Mouse (Mus musculus): ENCODE data around the gene Slc47a2. TPM values are rescaled to one million over a fixed set of nuclear protein-coding genes. Genes with fewer than 3 reads are reported as not detected.

Gene Slc47a2
- not detected in 2 replicates for polyA plus RNA-seq (2015; fragmentation: Nextera tagmentation; extraction: Ambion mirVana)

DNA sequence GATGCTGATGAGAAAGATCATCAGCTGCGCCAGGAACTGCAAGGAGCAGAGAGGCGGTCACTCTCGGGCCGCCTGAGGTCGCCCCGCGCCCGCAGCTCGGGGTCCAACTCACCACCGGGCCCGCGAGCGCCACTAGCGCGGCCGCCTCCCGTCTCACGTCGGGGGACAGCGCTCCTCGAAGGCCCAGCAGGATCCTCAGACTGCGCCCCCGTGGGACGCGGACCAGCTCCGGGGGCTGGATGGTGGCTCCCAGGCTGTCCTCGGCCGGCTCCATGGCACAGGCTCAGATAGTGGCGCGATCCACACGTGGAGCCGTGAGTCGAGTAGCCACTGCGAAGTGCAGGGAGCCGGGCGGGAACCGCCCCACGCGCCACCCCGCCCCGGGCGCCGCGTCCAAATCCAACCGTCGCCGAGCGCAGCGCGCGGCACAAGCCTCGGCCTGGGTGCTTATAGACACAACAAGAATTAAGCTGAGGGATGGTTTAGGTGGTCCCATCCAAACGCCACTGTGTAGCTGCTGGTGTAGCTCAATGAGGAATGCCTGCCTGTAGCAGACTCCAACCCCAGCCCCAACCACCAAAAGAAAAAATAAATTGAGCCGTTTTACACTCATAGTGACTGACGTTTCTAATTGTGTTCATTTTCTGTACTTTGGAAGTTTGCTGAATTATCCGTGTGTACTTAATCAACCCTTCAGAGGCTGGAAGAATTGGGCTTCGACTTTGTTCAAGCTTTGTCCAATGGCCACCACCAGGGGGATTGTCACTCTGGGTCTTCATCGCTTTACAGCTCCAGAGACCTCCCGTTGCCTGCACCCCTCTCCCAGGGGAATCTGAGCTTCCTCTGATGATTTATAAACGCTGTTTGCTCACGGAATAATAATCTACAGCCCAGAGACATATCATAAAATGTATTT, at the start of gene Slc47a2:
TSS of gene Slc47a2 (minus strand) at position 356 of the 916 bp plus-strand sequence.
- peaks cover 14% of the 10 kb centered on the region for H3K4me1 ChIP-seq (replicated peaks)
- H3K4me2 ChIP-seq, result peak within 1 kb of the TSS; percentile 68
- no peak within 1 kb of the TSS for H3K27ac ChIP-seq (replicated peaks)
- WGBS, result 3% methylated on average over 61 of the region's 61 CpGs
- no peaks in the 10 kb centered on the region for H3K9me3 ChIP-seq
- peak; percentile 15; the same call in 1 of the 2 replicates for ATAC-seq (ENCODE audit: low read depth)
- H3K27me3 ChIP-seq, result peaks cover 51% of the 10 kb centered on the region
- peak within 1 kb of the TSS; percentile 54; the same call in 1 of the 2 replicates for H3K9ac ChIP-seq
- no peaks in the 10 kb centered on the region for H3K36me3 ChIP-seq
- H3K4me3 ChIP-seq, result peak within 1 kb of the TSS; percentile 41

DNA sequence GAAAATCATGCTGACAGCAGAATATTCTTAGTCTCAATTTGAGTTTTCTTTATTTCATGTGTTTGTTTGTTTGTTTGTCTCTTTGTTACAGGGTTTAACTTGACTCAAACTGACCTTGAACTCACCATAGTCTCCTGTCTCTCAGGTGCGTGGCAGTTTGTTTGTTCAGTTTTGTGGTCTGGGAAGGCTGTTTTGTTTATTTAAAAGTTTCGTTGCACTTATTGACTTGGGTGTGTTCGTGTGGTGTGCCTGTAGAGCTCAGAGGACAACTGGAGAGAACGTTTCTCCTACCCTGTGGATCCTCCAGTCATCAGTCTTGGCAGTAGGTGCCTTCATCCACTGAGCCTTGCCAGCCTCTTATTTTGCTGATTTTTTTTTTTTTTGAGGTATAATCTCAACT, 46.3 kb upstream of the Slc47a2 start:
- Histone ChIP-seq H3K27me3 (no peaks in the 10 kb centered on the region), H3K9me3 (0 out of 2 replicates have a peak, but pooled peaks cover 4% of the 10 kb centered on the region), H3K4me1 (replicated peaks) (no peaks in the 10 kb centered on the region), H3K9ac (no peak overlapping the region), H3K27ac (replicated peaks) (no peak overlapping the region), H3K4me3 (no peak overlapping the region), H3K36me3 (no peaks in the 10 kb centered on the region), H3K4me2 (no peak overlapping the region)
- 90% methylated on average over 4 of the region's 4 CpGs for WGBS
- ATAC-seq (ENCODE audit: low read depth), result no peak

DNA sequence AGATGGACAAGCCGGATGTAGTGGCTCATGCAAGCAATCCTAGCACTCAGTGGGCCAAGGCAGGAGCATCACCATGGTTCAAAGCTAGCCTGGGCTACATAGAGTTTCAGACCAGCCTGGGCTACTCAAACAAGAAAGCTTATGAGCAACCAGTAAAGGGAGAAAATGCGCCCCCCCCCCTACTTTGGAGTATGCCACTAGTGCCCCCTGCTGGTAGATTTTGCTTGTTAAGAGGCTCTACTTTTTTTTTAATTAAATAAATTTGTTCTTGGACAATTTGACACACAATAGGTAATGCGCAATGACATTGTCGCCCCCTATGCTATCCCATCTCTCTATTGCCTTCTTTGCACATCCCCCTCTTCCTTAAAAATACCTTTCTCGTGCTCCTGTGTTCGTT, 45.4 kb upstream of the Slc47a2 start:
- Histone ChIP-seq H3K9ac (no peak overlapping the region), H3K4me2 (no peak overlapping the region), H3K27me3 (no peaks in the 10 kb centered on the region), H3K36me3 (no peaks in the 10 kb centered on the region), H3K27ac (replicated peaks) (no peak overlapping the region), H3K9me3 (0 out of 2 replicates have a peak, but pooled peaks cover 4% of the 10 kb centered on the region), H3K4me3 (no peak overlapping the region), H3K4me1 (replicated peaks) (no peaks in the 10 kb centered on the region)
- WGBS, result 64% methylated on average over 6 of the region's 6 CpGs
- ATAC-seq (ENCODE audit: low read depth), result no peak

- Histone ChIP-seq H3K27me3 (no peaks in the 10 kb centered on the region), H3K4me2 (no peak overlapping the region), H3K9ac (no peak overlapping the region), H3K4me3 (no peak overlapping the region), H3K9me3 (0 out of 2 replicates have a peak, but pooled peaks cover 4% of the 10 kb centered on the region), H3K27ac (replicated peaks) (no peak overlapping the region), H3K36me3 (no peaks in the 10 kb centered on the region), H3K4me1 (replicated peaks) (no peaks in the 10 kb centered on the region)
- no peak for ATAC-seq (ENCODE audit: low read depth)
- WGBS, result 65% methylated on average over 6 of the region's 6 CpGs
Observed at GRCm38 (mm10) chr11:61387233-61387632, 44.6 kb upstream of the Slc47a2 start.

- Histone ChIP-seq H3K9ac (no peak overlapping the region), H3K27ac (replicated peaks) (no peak overlapping the region), H3K4me2 (no peak overlapping the region), H3K36me3 (no peaks in the 10 kb centered on the region), H3K4me3 (no peak overlapping the region), H3K9me3 (no peaks in the 10 kb centered on the region), H3K4me1 (replicated peaks) (no peaks in the 10 kb centered on the region), H3K27me3 (no peaks in the 10 kb centered on the region)
- no peak for ATAC-seq (ENCODE audit: low read depth)
- 80% methylated on average over 4 of the region's 4 CpGs for WGBS
Observed at GRCm38 (mm10) chr11:61385725-61386124, 43.1 kb upstream of the Slc47a2 start.

- Histone ChIP-seq H3K4me2 (no peak overlapping the region), H3K27ac (replicated peaks) (no peak overlapping the region), H3K9ac (no peak overlapping the region), H3K4me1 (replicated peaks) (peaks cover 7% of the 10 kb centered on the region), H3K9me3 (no peaks in the 10 kb centered on the region), H3K4me3 (no peak overlapping the region), H3K36me3 (no peaks in the 10 kb centered on the region), H3K27me3 (peaks cover 40% of the 10 kb centered on the region)
- no peak for ATAC-seq (ENCODE audit: low read depth)
- WGBS, result 89% methylated on average over 1 of the region's 1 CpGs
Observed at GRCm38 (mm10) chr11:61381272-61381671, 38.6 kb upstream of the Slc47a2 start.

- Histone ChIP-seq H3K36me3 (no peaks in the 10 kb centered on the region), H3K4me2 (no peak overlapping the region), H3K9ac (no peak overlapping the region), H3K4me1 (replicated peaks) (peaks cover 7% of the 10 kb centered on the region), H3K9me3 (no peaks in the 10 kb centered on the region), H3K27me3 (peaks cover 44% of the 10 kb centered on the region), H3K27ac (replicated peaks) (no peak overlapping the region), H3K4me3 (no peak overlapping the region)
- 72% methylated on average over 4 of the region's 4 CpGs for WGBS
- ATAC-seq (ENCODE audit: low read depth), result no peak
Observed at GRCm38 (mm10) chr11:61378651-61379050, 36.0 kb upstream of the Slc47a2 start.

- Histone ChIP-seq H3K27me3 (peaks cover 44% of the 10 kb centered on the region), H3K9ac (no peak within 1 kb of the TSS), H3K36me3 (no peaks in the 10 kb centered on the region), H3K9me3 (no peaks in the 10 kb centered on the region), H3K4me2 (peak within 1 kb of the TSS; percentile 50), H3K27ac (replicated peaks) (no peak within 1 kb of the TSS), H3K4me1 (replicated peaks) (peaks cover 7% of the 10 kb centered on the region), H3K4me3 (peak within 1 kb of the TSS; percentile 10; the same call in 1 of the 2 replicates)
- ATAC-seq (ENCODE audit: low read depth), result no peak
- 16% methylated on average over 39 of the region's 39 CpGs for WGBS
Observed at GRCm38 (mm10) chr11:61377881-61378613, 35.4 kb upstream of the Slc47a2 start, which contains the start of gene Slc47a1. Gene Slc47a1 (minus strand): TSS chr11:61378345.

GRCm38 (mm10) chr11:61368668-61369067, 26.0 kb upstream of the Slc47a2 start:
- Histone ChIP-seq H3K9ac (no peak overlapping the region), H3K36me3 (no peaks in the 10 kb centered on the region), H3K27me3 (no peaks in the 10 kb centered on the region), H3K27ac (replicated peaks) (no peak overlapping the region), H3K4me1 (replicated peaks) (no peaks in the 10 kb centered on the region), H3K4me3 (no peak overlapping the region), H3K4me2 (no peak overlapping the region), H3K9me3 (no peaks in the 10 kb centered on the region)
- 90% methylated on average over 2 of the region's 2 CpGs for WGBS
- no peak for ATAC-seq (ENCODE audit: low read depth)

GRCm38 (mm10) chr11:61366517-61367273, 24.0 kb upstream of the Slc47a2 start:
- Histone ChIP-seq H3K4me1 (replicated peaks) (no peaks in the 10 kb centered on the region), H3K9ac (no peak overlapping the region), H3K9me3 (no peaks in the 10 kb centered on the region), H3K4me3 (no peak overlapping the region), H3K4me2 (no peak overlapping the region), H3K27me3 (no peaks in the 10 kb centered on the region), H3K36me3 (no peaks in the 10 kb centered on the region), H3K27ac (replicated peaks) (no peak overlapping the region)
- ATAC-seq (ENCODE audit: low read depth), result no peak
- WGBS, result 87% methylated on average over 9 of the region's 9 CpGs

- Histone ChIP-seq H3K4me3 (no peak overlapping the region), H3K9ac (no peak overlapping the region), H3K4me1 (replicated peaks) (no peaks in the 10 kb centered on the region), H3K27me3 (no peaks in the 10 kb centered on the region), H3K4me2 (no peak overlapping the region), H3K9me3 (no peaks in the 10 kb centered on the region), H3K36me3 (no peaks in the 10 kb centered on the region), H3K27ac (replicated peaks) (no peak overlapping the region)
- no peak for ATAC-seq (ENCODE audit: low read depth)
- WGBS, result 74% methylated on average over 3 of the region's 3 CpGs
Observed at GRCm38 (mm10) chr11:61365938-61366337, 23.3 kb upstream of the Slc47a2 start.

All from neural tube, embryonic 13.5 days (tissue).